In the genomic region with DNA sequence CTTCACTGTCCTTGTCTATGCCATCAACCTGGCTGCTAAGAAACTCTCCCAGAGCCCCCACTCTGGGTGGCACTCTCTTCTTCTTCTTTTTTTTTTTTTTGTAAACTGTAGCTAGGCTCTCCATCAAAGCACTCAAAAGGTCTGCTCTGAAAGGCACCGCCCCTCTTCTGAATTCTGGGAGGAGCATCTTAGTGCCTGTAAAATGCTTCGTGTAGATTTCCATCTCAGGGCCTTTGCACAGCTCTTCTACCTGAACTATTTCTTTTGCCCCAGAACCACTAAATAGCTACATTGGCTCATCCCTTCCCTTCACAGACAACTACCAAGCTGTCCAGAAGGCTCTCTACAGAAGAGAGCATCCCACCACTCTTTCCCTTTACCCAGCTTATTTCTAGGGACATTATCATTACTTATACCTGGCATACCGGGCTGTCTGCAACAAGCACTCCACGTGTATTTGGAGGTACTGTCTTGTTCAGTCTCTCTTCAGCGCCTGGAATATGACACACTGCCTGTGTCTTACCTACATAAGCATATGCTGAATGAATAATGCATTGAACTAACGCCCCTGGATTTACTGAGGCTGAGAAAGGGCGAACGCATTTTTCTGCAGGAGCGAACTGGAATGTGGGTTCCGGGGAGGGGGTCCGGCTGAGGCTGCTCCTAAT, we compare ENCODE assay signal across 8 mouse cellular contexts. TPM values are rescaled to one million over a fixed set of nuclear protein-coding genes. Genes with fewer than 3 reads are reported as not detected.
DNase-seq lines count a peak whose midpoint lies in the region; ATAC-seq and TF ChIP-seq lines count a peak whose summit lies in the region.

No protein-coding gene starts in this region.

- TF ChIP-seq CTCF in C2C12 (IDR thresholded peaks at IDR 0.05; ENCODE audit: control insufficient read depth, insufficient read depth, insufficient read length): no peak

- DNase-seq in 416B (ENCODE audit: low read depth): peak; percentile 66
- peak; percentile 51 for DNase-seq in naive thymus-derived CD4-positive, alpha-beta T cell, adult 2 months (ENCODE audit: low read depth)
- DNase-seq in spleen, postnatal 4 days (ENCODE audit: low spot score in 2 of 2): no peak
- no peak for DNase-seq in adrenal gland, adult 18-20 months (ENCODE audit: low spot score in 2 of 2)
- DNase-seq in ovary, adult 18-20 months (ENCODE audit: low spot score): no peak

- no peaks in the 10 kb centered on the region for H3K79me3 ChIP-seq in C2C12 (ENCODE audit: low read depth)

- peak overlapping the region; percentile 82 for H3K27ac ChIP-seq in embryonic facial prominence, embryonic 13.5 days
- peak overlapping the region; percentile 79 for H3K27ac ChIP-seq in limb, embryonic 12.5 days

- H3K4me2 ChIP-seq in embryonic facial prominence, embryonic 13.5 days: peak overlapping the region; percentile 86
- peak overlapping the region; percentile 83 for H3K4me2 ChIP-seq in limb, embryonic 12.5 days

- peak overlapping the region; percentile 84 for H3K4me3 ChIP-seq in C2C12 (ENCODE audit: insufficient read depth, poor library complexity, severe bottlenecking)
- peak overlapping the region; percentile 82 for H3K4me3 ChIP-seq in embryonic facial prominence, embryonic 13.5 days
- peak overlapping the region; percentile 86 for H3K4me3 ChIP-seq in limb, embryonic 12.5 days (replicated peaks)

- no peaks in the 10 kb centered on the region for H3K27me3 ChIP-seq in C2C12 (ENCODE audit: control insufficient read depth, insufficient read depth, insufficient read length)
- no peaks in the 10 kb centered on the region for H3K27me3 ChIP-seq in embryonic facial prominence, embryonic 13.5 days
- no peaks in the 10 kb centered on the region for H3K27me3 ChIP-seq in limb, embryonic 12.5 days

- 0 out of 2 replicates have a peak, but pooled peaks have one; percentile 34 for ATAC-seq in embryonic facial prominence, embryonic 13.5 days (ENCODE audit: insufficient number of reproducible peaks, insufficient read depth, low FRiP score, low TSS enrichment, low read depth)
- 0 out of 2 replicates have a peak, but pooled peaks have one; percentile 34 for ATAC-seq in limb, embryonic 12.5 days (ENCODE audit: insufficient number of reproducible peaks, insufficient read depth, low FRiP score, low TSS enrichment, low read depth)

- under 1% methylated on average over 11 of the region's 11 CpGs for WGBS in embryonic facial prominence, embryonic 13.5 days
- 3% methylated on average over 11 of the region's 11 CpGs for whole genome bisulfite sequencing in limb, embryonic 12.5 days

- H3K79me2 ChIP-seq in C2C12 (ENCODE audit: control insufficient read depth, insufficient read depth): peaks cover 14% of the 10 kb centered on the region

- H3K9ac ChIP-seq in embryonic facial prominence, embryonic 13.5 days: peak overlapping the region; percentile 91
- peak overlapping the region; percentile 85 for H3K9ac ChIP-seq in limb, embryonic 12.5 days (replicated peaks)

- H3K4me1 ChIP-seq in embryonic facial prominence, embryonic 13.5 days: peaks cover 7% of the 10 kb centered on the region
- peaks cover 8% of the 10 kb centered on the region for H3K4me1 ChIP-seq in limb, embryonic 12.5 days (replicated peaks)

- peak overlapping the region; percentile 73 for H3ac ChIP-seq in C2C12 (ENCODE audit: control insufficient read depth, insufficient read length, low read depth)

- peaks cover 21% of the 10 kb centered on the region for H3K36me3 ChIP-seq in C2C12 (ENCODE audit: control insufficient read depth, insufficient read depth)
- peaks cover 24% of the 10 kb centered on the region for H3K36me3 ChIP-seq in embryonic facial prominence, embryonic 13.5 days
- peaks cover 25% of the 10 kb centered on the region for H3K36me3 ChIP-seq in limb, embryonic 12.5 days

- H3K9me3 ChIP-seq in embryonic facial prominence, embryonic 13.5 days: no peaks in the 10 kb centered on the region
- H3K9me3 ChIP-seq in limb, embryonic 12.5 days: no peaks in the 10 kb centered on the region

TF ChIP-seq in C2C12, 6 proteins besides CTCF, POLR2A, EP300 and RAD21:
- no peak for TF ChIP-seq MAX (IDR thresholded peaks at IDR 0.05)
- TF ChIP-seq MYOD1 (IDR thresholded peaks at IDR 0.05; ENCODE audit: control insufficient read depth, insufficient read length, low read depth): no peak
TF ChIP-seq in C2C12: peak in this region for 0.

RNA-seq across cellular contexts. Expression of a gene that starts 0.8 kb away (rescaled TPM):
- 50.6 TPM for polyA plus RNA-seq in C2C12 (2012; fragmentation: generic; extraction: Trizol)
- 73.9 and 88.6 TPM in 2 replicates for polyA plus RNA-seq in embryonic facial prominence, embryonic 13.5 days (2015; fragmentation: Nextera tagmentation; extraction: Ambion mirVana)
- 86.6 and 94.2 TPM in 2 replicates for polyA plus RNA-seq in limb, embryonic 12.5 days (2016; fragmentation: Nextera tagmentation; extraction: Ambion mirVana)
- total RNA-seq in adrenal gland, adult 18-20 months (2021): 10 to 100 TPM; 29.1 to 38.1 TPM

RNA-seq across cellular contexts. Expression of a gene that starts 8.0 kb away (rescaled TPM):
- polyA plus RNA-seq in C2C12 (2012; fragmentation: generic; extraction: Trizol): 5.2 TPM
- polyA plus RNA-seq in embryonic facial prominence, embryonic 13.5 days (2015; fragmentation: Nextera tagmentation; extraction: Ambion mirVana): 9.7 and 10.4 TPM in 2 replicates
- polyA plus RNA-seq in limb, embryonic 12.5 days (2016; fragmentation: Nextera tagmentation; extraction: Ambion mirVana): 8.2 and 9.8 TPM in 2 replicates
- total RNA-seq in adrenal gland, adult 18-20 months (2021): 1 to 10 TPM; 2.7 to 4.7 TPM

RNA-seq across cellular contexts. Expression of a gene that starts 8.3 kb away (rescaled TPM):
- polyA plus RNA-seq in C2C12 (2012; fragmentation: generic; extraction: Trizol): 10.4 TPM
- 19.5 and 21.8 TPM in 2 replicates for polyA plus RNA-seq in embryonic facial prominence, embryonic 13.5 days (2015; fragmentation: Nextera tagmentation; extraction: Ambion mirVana)
- polyA plus RNA-seq in limb, embryonic 12.5 days (2016; fragmentation: Nextera tagmentation; extraction: Ambion mirVana): 22.0 and 24.0 TPM in 2 replicates
- total RNA-seq in adrenal gland, adult 18-20 months (2021): 10 to 100 TPM; 28.2 TPM

RNA-seq across cellular contexts. Expression of a gene that starts 8.6 kb away (rescaled TPM):
- 19.2 TPM for polyA plus RNA-seq in C2C12 (2012; fragmentation: generic; extraction: Trizol)
- polyA plus RNA-seq in embryonic facial prominence, embryonic 13.5 days (2015; fragmentation: Nextera tagmentation; extraction: Ambion mirVana): 5.5 and 8.1 TPM in 2 replicates
- polyA plus RNA-seq in limb, embryonic 12.5 days (2016; fragmentation: Nextera tagmentation; extraction: Ambion mirVana): 7.8 and 9.4 TPM in 2 replicates
- total RNA-seq in adrenal gland, adult 18-20 months (2021): 1 to 10 TPM; 6.1 TPM

RNA-seq across cellular contexts. Expression of a gene that starts 25.5 kb away (rescaled TPM):
- polyA plus RNA-seq in C2C12 (2012; fragmentation: generic; extraction: Trizol): 2,812 TPM
- polyA plus RNA-seq in embryonic facial prominence, embryonic 13.5 days (2015; fragmentation: Nextera tagmentation; extraction: Ambion mirVana): 342 and 404 TPM in 2 replicates
- polyA plus RNA-seq in limb, embryonic 12.5 days (2016; fragmentation: Nextera tagmentation; extraction: Ambion mirVana): 382 and 394 TPM in 2 replicates
- total RNA-seq in adrenal gland, adult 18-20 months (2021): 10 to 100 TPM; 68.8 to 83.9 TPM

Comparison
In these comparisons a context has a peak if more than half of its experiments do, and no peak if none do; other contexts are left out.
1. DNase-seq: peak in 416B (single experiment) and naive thymus-derived CD4-positive, alpha-beta T cell, adult 2 months (single experiment); none in spleen, postnatal 4 days (0 of 2), adrenal gland, adult 18-20 months (0 of 2) and ovary, adult 18-20 months (single experiment).
2. Peak in every context shown above with its lines, with median percentiles within 50 percentile points of each other: H3K4me3 ChIP-seq.